Mouse (Mus musculus): ENCODE measurements around the gene Intu. TPM values are rescaled to one million over a fixed set of nuclear protein-coding genes. Genes with fewer than 3 reads are reported as not detected.

Intu gene
- total RNA-seq, 2 experiments from 2014 or later: 2.1 to 2.2 TPM

- no peak for DNase-seq (ENCODE audit: low spot score in 2 of 2)
These were observed 2.8 kb upstream of the Intu start for GRCm38 (mm10) chr3:40527976-40528950.

GRCm38 (mm10) chr3:40528958-40529357 is 2.1 kb upstream of the Intu start:
- DNase-seq (ENCODE audit: low spot score in 2 of 2): no peak

- DNase-seq (ENCODE audit: low spot score in 2 of 2): no peak
These were observed 241 bp upstream of the Intu start for GRCm38 (mm10) chr3:40530845-40531244.

GRCm38 (mm10) chr3:40532256-40532655 is 1.2 kb downstream of the Intu start:
- DNase-seq (ENCODE audit: low spot score in 2 of 2): no peak

- no peak for DNase-seq (ENCODE audit: low spot score in 2 of 2)
These were observed 3.1 kb downstream of the Intu start for GRCm38 (mm10) chr3:40534141-40534540.

- DNase-seq (ENCODE audit: low spot score in 2 of 2): peak; percentile 89 to 90
These were observed 9.8 kb downstream of the Intu start for GRCm38 (mm10) chr3:40540567-40541554.

GRCm38 (mm10) chr3:40546621-40547020 is 15.5 kb downstream of the Intu start:
- no peak for DNase-seq (ENCODE audit: low spot score in 2 of 2)

GRCm38 (mm10) chr3:40652941-40653352 is 121.9 kb downstream of the Intu start:
- no peak for DNase-seq (ENCODE audit: low spot score in 2 of 2)

- no peak for DNase-seq (ENCODE audit: low spot score in 2 of 2)
These were observed 122.5 kb downstream of the Intu start for GRCm38 (mm10) chr3:40653582-40653981.

- DNase-seq (ENCODE audit: low spot score in 2 of 2): peak in 1 of 2 experiments; percentile 5
These were observed 122.9 kb downstream of the Intu start for GRCm38 (mm10) chr3:40654028-40654427.

GRCm38 (mm10) chr3:40655571-40655970 is 124.5 kb downstream of the Intu start:
- no peak for DNase-seq (ENCODE audit: low spot score in 2 of 2)

- no peak for DNase-seq (ENCODE audit: low spot score in 2 of 2)
These were observed 125.3 kb downstream of the Intu start for GRCm38 (mm10) chr3:40656339-40656738.

- DNase-seq (ENCODE audit: low spot score in 2 of 2): no peak
These were observed 129.1 kb downstream of the Intu start for GRCm38 (mm10) chr3:40660231-40660630.

GRCm38 (mm10) chr3:40666109-40666508 is 135.0 kb downstream of the Intu start:
- DNase-seq (ENCODE audit: low spot score in 2 of 2): no peak

- DNase-seq (ENCODE audit: low spot score in 2 of 2): no peak
These were observed 136.0 kb downstream of the Intu start for GRCm38 (mm10) chr3:40666861-40667719.

- DNase-seq (ENCODE audit: low spot score in 2 of 2): no peak
These were observed 137.8 kb downstream of the Intu start for GRCm38 (mm10) chr3:40668889-40669288.

GRCm38 (mm10) chr3:40669395-40669794 is 138.3 kb downstream of the Intu start:
- no peak for DNase-seq (ENCODE audit: low spot score in 2 of 2)

GRCm38 (mm10) chr3:40673515-40673914 is 142.4 kb downstream of the Intu start:
- DNase-seq (ENCODE audit: low spot score in 2 of 2): no peak

GRCm38 (mm10) chr3:40674873-40675405 is 143.9 kb downstream of the Intu start:
- DNase-seq (ENCODE audit: low spot score in 2 of 2): no peak

GRCm38 (mm10) chr3:40678856-40679255 is 147.8 kb downstream of the Intu start:
- DNase-seq (ENCODE audit: low spot score in 2 of 2): no peak
